Mouse (Mus musculus) colon, adult 2 months (tissue): Measurements from ENCODE around the gene Taf5l. TPM values are rescaled to one million over a fixed set of nuclear protein-coding genes. Genes with fewer than 3 reads are reported as not detected.

Experiments
- polyA plus RNA-seq: library from polyadenylated mRNA; depleted of rRNA; stranded (reverse); fragments of >200 nt; gene quantifications from 2 replicates; pipeline ENCODE4 v1.2.3, GENCODE M21; 2012; rRNA removed

Taf5l gene
- polyA plus RNA-seq = 33.5 and 34.3 TPM in 2 replicates

DNA sequence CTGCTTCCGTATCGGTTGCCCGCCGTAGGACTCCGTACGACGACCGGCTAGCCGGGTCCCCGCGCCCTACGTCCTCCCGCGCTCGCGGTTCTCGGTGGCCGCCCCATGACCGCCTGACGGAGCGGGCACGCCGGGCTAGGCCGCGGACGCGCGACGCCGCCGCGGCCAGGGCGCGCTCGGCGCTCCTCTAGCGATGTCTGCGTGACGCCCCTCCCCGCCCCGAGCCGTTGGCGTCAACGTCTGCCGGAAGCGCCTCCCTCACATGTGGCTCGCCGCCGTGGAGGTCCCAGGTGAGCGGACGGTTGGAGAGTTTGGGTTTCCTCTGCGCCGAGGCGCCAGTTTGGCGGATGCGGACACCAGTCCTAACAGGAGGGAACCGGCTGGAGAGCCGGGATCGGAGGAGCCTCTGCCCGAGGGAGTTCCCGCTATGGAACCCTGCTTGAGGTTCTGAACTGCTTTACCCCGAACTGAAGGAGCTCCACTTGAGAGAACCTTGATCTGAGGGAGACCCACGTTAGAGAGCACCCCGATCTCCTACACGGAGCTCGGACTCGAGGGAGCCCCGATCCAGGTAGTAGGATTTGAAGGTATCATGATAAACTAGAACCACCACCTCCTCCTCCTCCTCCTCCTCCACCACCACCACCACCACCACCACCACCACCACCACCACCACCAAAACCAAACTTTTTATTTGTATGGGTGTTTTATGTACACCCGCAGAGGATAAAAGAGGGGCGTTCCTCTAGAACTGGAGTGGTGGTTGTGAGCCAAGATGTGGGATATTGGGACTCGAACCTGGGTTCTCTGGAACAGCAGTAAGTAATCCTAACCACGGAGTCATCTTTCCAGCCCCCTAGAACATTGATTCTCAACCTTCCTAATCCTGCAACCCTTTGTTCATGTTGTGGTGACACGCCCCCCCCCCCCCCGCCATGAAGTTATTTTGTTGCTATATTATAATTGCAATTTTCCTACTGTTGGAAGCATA lies at the start of gene Taf5l, which contains the start of gene Urb2:
Gene Taf5l, minus strand, starts transcription at position 161 of the 991 bp plus-strand sequence.
Gene Urb2, plus strand, starts transcription at position 272 of the 991 bp plus-strand sequence.

DNA sequence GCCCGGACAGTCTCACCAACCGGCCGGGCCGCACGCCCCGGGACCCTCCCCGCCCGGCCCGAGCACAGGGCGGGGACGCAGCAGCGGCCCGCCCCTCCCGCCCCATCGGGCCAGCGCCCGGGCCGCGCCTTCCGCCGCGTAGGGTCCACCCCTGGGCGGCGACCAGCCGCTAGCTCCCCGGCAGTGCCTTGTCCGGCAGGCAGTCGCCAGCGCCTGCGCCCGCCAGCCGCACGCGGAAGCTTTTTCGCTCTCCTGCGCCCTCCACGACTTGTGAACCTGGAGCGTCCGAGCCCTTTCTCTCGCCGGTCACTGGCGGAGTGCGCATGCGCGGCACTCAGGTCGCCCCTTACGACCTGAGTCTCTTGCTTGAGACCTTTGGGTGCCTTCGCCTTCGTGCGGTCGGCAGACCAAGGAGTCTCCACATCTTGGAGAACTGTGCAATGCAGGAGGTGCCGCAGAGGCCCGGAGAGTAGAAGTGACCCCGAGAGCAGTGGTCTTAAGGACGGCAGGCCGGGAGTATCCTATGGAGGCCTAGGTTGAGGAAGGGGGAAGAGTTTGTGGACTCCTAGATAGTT lies 38.3 kb downstream of the Taf5l start, which contains the start of gene Abcb10:
Gene Abcb10, minus strand, starts transcription at position 297 of the 575 bp plus-strand sequence.

DNA sequence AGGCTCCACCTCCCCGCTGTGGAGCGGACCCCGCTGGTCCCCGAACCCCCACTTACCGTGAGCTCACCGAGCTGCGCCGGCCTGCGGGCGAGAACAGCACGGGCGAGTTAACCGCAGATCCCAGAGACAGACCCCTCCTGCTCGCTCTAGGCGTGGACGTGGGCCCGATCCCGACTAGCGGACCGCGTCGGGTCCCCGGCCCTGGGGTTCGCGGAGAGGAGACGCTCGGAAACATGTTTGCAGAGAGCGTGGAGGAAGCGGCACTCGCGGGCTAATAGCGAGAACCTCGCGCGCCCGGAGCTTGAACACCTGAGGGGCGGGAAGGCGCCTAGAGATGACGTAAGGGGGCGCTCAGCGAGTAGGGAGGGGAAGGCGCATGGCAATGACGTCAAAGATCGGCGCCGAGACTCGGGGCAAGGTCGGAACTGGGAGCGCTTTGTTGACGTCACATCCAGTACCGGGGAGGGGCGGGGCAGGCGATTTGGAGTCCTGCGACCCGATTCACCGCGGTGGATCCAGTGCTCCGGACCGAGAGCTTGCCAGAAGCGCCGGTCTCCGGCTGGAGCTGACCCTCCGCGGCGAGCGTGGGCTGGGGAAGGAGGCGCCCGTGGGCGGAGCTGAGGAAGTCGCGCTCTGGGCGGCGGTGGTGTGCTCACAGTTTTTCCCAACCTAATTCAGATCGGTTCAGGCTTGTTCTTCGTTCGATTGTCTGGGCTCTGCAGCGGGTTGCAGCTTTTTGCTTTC lies 72.1 kb downstream of the Taf5l start, which contains the start of gene Nup133:
Gene Nup133, minus strand, starts transcription at position 324 of the 744 bp plus-strand sequence.

Other genes with a start within 250 kb of the Taf5l start
- 32.7 and 33.4 TPM in 2 replicates for gene Rab4a, start 215.4 kb downstream of the Taf5l start, polyA plus RNA-seq
- gene Ccsap, start 161.2 kb downstream of the Taf5l start, polyA plus RNA-seq = 0.87 and 1.0 TPM in 2 replicates
- gene Acta1, start 126.6 kb downstream of the Taf5l start, polyA plus RNA-seq = 9.3 and 37.2 TPM in 2 replicates
- gene Nup133, start 72.1 kb downstream of the Taf5l start, polyA plus RNA-seq = 4.9 and 6.9 TPM in 2 replicates
- gene Abcb10, start 38.3 kb downstream of the Taf5l start, polyA plus RNA-seq = 14.3 and 14.4 TPM in 2 replicates
- gene Urb2, start 111 bp upstream of the Taf5l start, polyA plus RNA-seq = 3.4 and 3.8 TPM in 2 replicates
- 19.3 and 23.5 TPM in 2 replicates for gene Galnt2, start 210.0 kb upstream of the Taf5l start, polyA plus RNA-seq